Mouse (Mus musculus) CH12.LX (cell line): ENCODE data around the gene Recql. TPM values are rescaled to one million over a fixed set of nuclear protein-coding genes. Genes with fewer than 3 reads are reported as not detected.

ENCODE experiments used
- DNase-seq: peaks from one replicate; pipeline ENCODE4 v3.0.0-alpha.2; 2013; ENCODE audit errors: extremely low read depth
- H3K27ac ChIP-seq: 2 replicates; pipeline ENCODE4 v1.5.1; 2012; ENCODE audit warnings: low read depth, mild to moderate bottlenecking, control low read depth, moderate library complexity; ENCODE audit not compliant: insufficient read depth
- H3K27me3 ChIP-seq: replicated peaks from 2 replicates; pipeline ENCODE3; 2012; ENCODE audit warnings: inconsistent platforms
- H3K36me3 ChIP-seq, 2 experiments: replicated peaks in 1 of 2; 2 replicates each; pipeline versions ENCODE3 to v1.6.1; 2012; ENCODE audit warnings: inconsistent platforms in 1 of 2, low read length in 1 of 2, mild to moderate bottlenecking in 1 of 2, mixed read lengths in 1 of 2, moderate library complexity in 1 of 2; ENCODE audit not compliant: control insufficient read depth in 1 of 2, insufficient read depth in 1 of 2
- H3K4me1 ChIP-seq, 2 experiments: 2 replicates each; pipeline ENCODE4 v1.6.1; 2012; ENCODE audit warnings: inconsistent platforms in 1 of 2, moderate library complexity in 1 of 2; ENCODE audit not compliant: insufficient read depth in 2 of 2, control insufficient read depth in 1 of 2
- H3K4me2 ChIP-seq: 2 replicates; pipeline ENCODE4 v1.6.1; 2012; ENCODE audit warnings: low read depth, mild to moderate bottlenecking, control low read depth; ENCODE audit not compliant: poor library complexity, insufficient read depth, severe bottlenecking
- H3K4me3 ChIP-seq, 3 experiments: fragments of 150-350 bp in 1 of 3; sonication (generic) in 1 of 3; replicated peaks in 1 of 3; 2 replicates each; pipeline versions ENCODE3 to v1.5.1; 2011 to 2012; ENCODE audit warnings: low read depth in 2 of 3, low read length in 2 of 3, mild to moderate bottlenecking in 2 of 3, moderate library complexity in 2 of 3, control low read depth in 1 of 3, improper control_type of control experiment in 1 of 3, inconsistent platforms in 1 of 3, mixed read lengths in 1 of 3; ENCODE audit not compliant: poor library complexity in 1 of 3
- H3K79me2 ChIP-seq: replicated peaks from 2 replicates; pipeline ENCODE4 v1.6.1; 2012; ENCODE audit warnings: mild to moderate bottlenecking, moderate library complexity; ENCODE audit not compliant: control insufficient read depth, poor library complexity, insufficient read depth, severe bottlenecking; ENCODE audit errors: extremely low read depth
- H3K9ac ChIP-seq: 2 replicates; pipeline ENCODE4 v1.6.1; 2012; ENCODE audit warnings: low read depth, mild to moderate bottlenecking, control low read depth, moderate library complexity; ENCODE audit not compliant: insufficient read depth
- H3K9me3 ChIP-seq: replicated peaks from 2 replicates; pipeline ENCODE3; 2012; ENCODE audit warnings: low read length, inconsistent platforms, mixed read lengths
- BHLHE40 ChIP-seq: IDR thresholded peaks from 2 replicates; pipeline ENCODE4 v1.6.1; 2011; ENCODE audit warnings: mild to moderate bottlenecking, low read depth, low read length, improper control_type of control experiment
- EP300 ChIP-seq: IDR thresholded peaks from 2 replicates; pipeline ENCODE4 v1.6.1; 2011; ENCODE audit warnings: low read length, improper control_type of control experiment
- ETS1 ChIP-seq: conservative IDR thresholded peaks from 2 replicates; pipeline ENCODE4 v1.6.1; 2012; ENCODE audit warnings: low read depth, mild to moderate bottlenecking, inconsistent platforms, low read length, improper control_type of control experiment, moderate library complexity
- GABPA ChIP-seq: IDR thresholded peaks from 2 replicates; pipeline ENCODE4 v1.6.1; 2012; ENCODE audit warnings: low read depth, low read length, improper control_type of control experiment, inconsistent platforms; ENCODE audit not compliant: insufficient replicate concordance
- HCFC1 ChIP-seq: IDR thresholded peaks from 2 replicates; pipeline ENCODE4 v1.6.1; 2012; ENCODE audit warnings: low read depth, mild to moderate bottlenecking, inconsistent platforms, low read length, improper control_type of control experiment
- JUN ChIP-seq: IDR thresholded peaks from 2 replicates; pipeline ENCODE4 v1.6.1; 2011; ENCODE audit warnings: low read depth, mild to moderate bottlenecking, low read length, improper control_type of control experiment, moderate library complexity; ENCODE audit not compliant: insufficient read depth
- KAT2A ChIP-seq: IDR thresholded peaks from 2 replicates; pipeline ENCODE4 v1.6.1; 2012; ENCODE audit warnings: low read length, improper control_type of control experiment, inconsistent platforms; ENCODE audit not compliant: insufficient replicate concordance
- MAFK ChIP-seq: IDR thresholded peaks from 2 replicates; pipeline ENCODE4 v1.6.1; 2011; ENCODE audit warnings: low read length, improper control_type of control experiment; ENCODE audit not compliant: insufficient replicate concordance
- MAX ChIP-seq: IDR thresholded peaks from 2 replicates; pipeline ENCODE4 v1.6.1; 2011; ENCODE audit warnings: low read length, improper control_type of control experiment
- MAZ ChIP-seq: IDR thresholded peaks from 2 replicates; pipeline ENCODE4 v1.6.1; 2012; ENCODE audit warnings: low read depth, mild to moderate bottlenecking, inconsistent platforms, low read length, improper control_type of control experiment, moderate library complexity
- MXI1 ChIP-seq: IDR thresholded peaks from 2 replicates; pipeline ENCODE4 v1.6.1; 2011; ENCODE audit warnings: mild to moderate bottlenecking, low read depth, low read length, improper control_type of control experiment
- MYC ChIP-seq: IDR thresholded peaks from 2 replicates; pipeline ENCODE4 v1.6.1; 2011; ENCODE audit warnings: low read depth, mild to moderate bottlenecking, improper control_type of control experiment, low read length
- NELFE ChIP-seq: IDR thresholded peaks from 2 replicates; pipeline ENCODE4 v1.6.1; 2011; ENCODE audit warnings: low read depth, low read length, improper control_type of control experiment
- NRF1 ChIP-seq: IDR thresholded peaks from 2 replicates; pipeline ENCODE4 v1.6.1; 2014; ENCODE audit warnings: low read depth, mild to moderate bottlenecking, inconsistent platforms, low read length, improper control_type of control experiment, moderate library complexity
- PAX5 ChIP-seq: IDR thresholded peaks from 2 replicates; pipeline ENCODE4 v1.6.1; 2012; ENCODE audit warnings: low read length, inconsistent platforms, mixed read lengths
- POLR2A ChIP-seq: IDR thresholded peaks from 2 replicates; pipeline ENCODE4 v1.6.1; 2011; ENCODE audit warnings: low read depth, mild to moderate bottlenecking, improper control_type of control experiment, low read length
- RAD21 ChIP-seq: IDR thresholded peaks from 2 replicates; pipeline ENCODE4 v1.6.1; 2011; ENCODE audit warnings: low read depth, mild to moderate bottlenecking, low read length, improper control_type of control experiment, moderate library complexity
- RCOR1 ChIP-seq: conservative IDR thresholded peaks from 2 replicates; pipeline ENCODE4 v1.6.1; 2012; ENCODE audit warnings: low read depth, mild to moderate bottlenecking, inconsistent platforms, low read length, improper control_type of control experiment
- SMC3 ChIP-seq: IDR thresholded peaks from 2 replicates; pipeline ENCODE4 v1.6.1; 2011; ENCODE audit warnings: low read depth, low read length, improper control_type of control experiment
- TBP ChIP-seq: conservative IDR thresholded peaks from 2 replicates; pipeline ENCODE4 v1.6.1; 2011; ENCODE audit warnings: low read depth, low read length, improper control_type of control experiment
- TCF12 ChIP-seq: IDR thresholded peaks from 2 replicates; pipeline ENCODE4 v1.6.1; 2014; ENCODE audit warnings: low read depth, mild to moderate bottlenecking, inconsistent platforms, low read length, improper control_type of control experiment
- UBTF ChIP-seq: IDR thresholded peaks from 2 replicates; pipeline ENCODE4 v1.6.1; 2012; ENCODE audit warnings: low read depth, mild to moderate bottlenecking, inconsistent platforms, low read length, improper control_type of control experiment, moderate library complexity
- USF2 ChIP-seq: conservative IDR thresholded peaks from 2 replicates; pipeline ENCODE4 v1.6.1; 2011; ENCODE audit warnings: low read depth, low read length, improper control_type of control experiment
- ZMIZ1 ChIP-seq: IDR thresholded peaks from 2 replicates; pipeline ENCODE4 v1.6.1; 2012; ENCODE audit warnings: low read depth, mild to moderate bottlenecking, inconsistent platforms, low read length, improper control_type of control experiment
- ZNF384 ChIP-seq: IDR thresholded peaks from 2 replicates; pipeline ENCODE4 v1.6.1; 2012; ENCODE audit warnings: low read depth, low read length, improper control_type of control experiment, inconsistent platforms
- dilution Hi-C: fragments of 300-500 bp; cut with MboI; formaldehyde crosslinking; loops from 2 replicates; pipeline ENCODE4 v1.14.3; 2020; ENCODE audit warnings: low sequenced_read_pairs; ENCODE audit not compliant: extremely low pct_unique_long_range_greater_than_20kb, extremely low pct_ligation_motif_present
- in situ Hi-C: fragments of 300-500 bp; cut with MboI; formaldehyde crosslinking; loops from 3 replicates; pipeline ENCODE4 v1.14.3; 2019; ENCODE audit warnings: low sequenced_read_pairs, low pct_ligation_motif_present, low pct_unique_long_range_greater_than_20kb, mixed read lengths
- polyA plus RNA-seq: library from polyadenylated mRNA; unstranded; fragments of >175 nt; gene quantifications from 2 replicates; pipeline ENCODE4 v1.2.1, GENCODE M21; 2012; ENCODE audit warnings: low read depth; ENCODE audit not compliant: insufficient read length
- total RNA-seq, 2 experiments: library from RNA; depleted of rRNA; stranded (reverse); fragments of 300-350 nt in 1 of 2; fragments of >200 nt in 1 of 2; gene quantifications; 2 replicates each; pipeline ENCODE4 v1.2.3; 2012 to 2014

Recql gene
- total and polyA plus RNA-seq, 3 experiments = 24.9 to 45.4 (median 44.6) TPM

- H3K4me1 ChIP-seq = no peaks in the 10 kb centered on the region
- DNase-seq = no peak
- H3K79me2 ChIP-seq = no peaks in the 10 kb centered on the region
- no peak overlapping the region for H3K4me2 ChIP-seq
- H3K9me3 ChIP-seq = no peaks in the 10 kb centered on the region
- H3K4me3 ChIP-seq = no peak overlapping the region
- TF ChIP-seq MAX (no peak), MXI1 (no peak), ZMIZ1 (no peak), JUN (no peak), GABPA (no peak), MAZ (no peak), NRF1 (no peak), RAD21 (no peak), ETS1 (no peak), USF2 (no peak), KAT2A (no peak), POLR2A (no peak), TCF12 (no peak)
- H3K9ac ChIP-seq = no peak overlapping the region
- dilution Hi-C loops = no loop called here
- H3K27ac ChIP-seq = no peak overlapping the region
- no peaks in the 10 kb centered on the region for H3K27me3 ChIP-seq
- in situ Hi-C loops = no loop called here
- H3K36me3 ChIP-seq = peaks cover 72 to 94% of the 10 kb centered on the region in 2 experiments
These were observed 17.3 kb downstream of the Recql start for GRCm38 (mm10) chr6:142369568-142369967.

GRCm38 (mm10) chr6:142367565-142367964, 19.3 kb downstream of the Recql start:
- Histone ChIP-seq H3K36me3 (peaks cover 74 to 91% of the 10 kb centered on the region in 2 experiments), H3K79me2 (no peaks in the 10 kb centered on the region), H3K4me1 (no peaks in the 10 kb centered on the region), H3K27ac (no peak overlapping the region), H3K27me3 (no peaks in the 10 kb centered on the region), H3K4me2 (no peak overlapping the region), H3K9me3 (no peaks in the 10 kb centered on the region), H3K4me3 (no peak overlapping the region), H3K9ac (no peak overlapping the region)
- TF ChIP-seq POLR2A (no peak), RAD21 (no peak), ZMIZ1 (no peak), NELFE (no peak), MAX (no peak), MAFK (no peak), HCFC1 (no peak), ZNF384 (no peak), TBP (no peak), RCOR1 (no peak), MYC (no peak), PAX5 (no peak), UBTF (no peak), SMC3 (no peak), BHLHE40 (no peak), EP300 (no peak)
- DNase-seq = no peak
- dilution Hi-C loops (no loop called here), in situ Hi-C loops (no loop called here)
